Mouse (Mus musculus) liver, embryonic 14.5 days (tissue): ENCODE data around the gene Birc2. TPM values are rescaled to one million over a fixed set of nuclear protein-coding genes. Genes with fewer than 3 reads are reported as not detected.

Source experiments
- ATAC-seq: fragments of 200-750 bp; cut with Nextera tagmentation; 2 replicates; pipeline ENCODE4 v1.8.0; 2017; ENCODE audit warnings: moderate number of reproducible peaks, mild to moderate bottlenecking, moderate library complexity; ENCODE audit not compliant: insufficient read depth
- DNase-seq, 3 experiments: peaks; one replicate each; pipeline ENCODE4 v3.0.0-alpha.2; 2012 to 2013; ENCODE audit warnings: low read depth in 3 of 3, low spot score in 3 of 3
- H3K27ac ChIP-seq: fragments of 300-500 bp; sonication (generic); 2 replicates; pipeline ENCODE4 v1.5.1; 2014; ENCODE audit warnings: moderate library complexity, mild to moderate bottlenecking, control low read depth, inconsistent platforms
- H3K27me3 ChIP-seq: fragments of 300-500 bp; sonication (generic); 2 replicates; pipeline ENCODE4 v1.6.1; 2014; ENCODE audit warnings: mild to moderate bottlenecking, low read length, moderate library complexity; ENCODE audit not compliant: control insufficient read depth, insufficient read depth
- H3K36me3 ChIP-seq: fragments of 300-500 bp; sonication (generic); replicated peaks from 2 replicates; pipeline ENCODE4 v1.6.1; 2014; ENCODE audit warnings: low read depth; ENCODE audit not compliant: control insufficient read depth, insufficient read depth
- H3K4me1 ChIP-seq, 2 experiments: fragments of 200-500 bp in 1 of 2; fragments of 300-500 bp in 1 of 2; sonication (generic) in 1 of 2; replicated peaks; 2 replicates each; pipeline ENCODE4 v1.6.1; 2012 to 2014; ENCODE audit warnings: antibody characterized with exemption in 1 of 2, inconsistent platforms in 1 of 2, low read length in 1 of 2; ENCODE audit not compliant: control insufficient read depth in 2 of 2, insufficient read depth in 2 of 2
- H3K4me2 ChIP-seq: fragments of 300-500 bp; sonication (generic); 2 replicates; pipeline ENCODE4 v1.6.1; 2014; ENCODE audit warnings: low read depth, mild to moderate bottlenecking, control low read depth, moderate library complexity
- H3K4me3 ChIP-seq, 2 experiments: fragments of 200-500 bp in 1 of 2; fragments of 300-500 bp in 1 of 2; sonication (generic) in 1 of 2; 2 replicates each; pipeline ENCODE4 v1.5.1; 2012 to 2014; ENCODE audit warnings: low read depth in 2 of 2, low read length in 2 of 2, mild to moderate bottlenecking in 2 of 2, control low read depth in 1 of 2, inconsistent platforms in 1 of 2, moderate library complexity in 1 of 2; ENCODE audit not compliant: insufficient read depth in 1 of 2
- H3K9ac ChIP-seq: fragments of 300-500 bp; sonication (generic); replicated peaks from 2 replicates; pipeline ENCODE4 v1.6.1; 2014; ENCODE audit warnings: mild to moderate bottlenecking, control low read depth, moderate library complexity
- H3K9me3 ChIP-seq: fragments of 300-500 bp; sonication (generic); 2 replicates; pipeline ENCODE4 v1.6.1; 2016; ENCODE audit warnings: low read length, mixed read lengths; ENCODE audit not compliant: control insufficient read depth
- CTCF ChIP-seq: IDR thresholded peaks from 2 replicates; pipeline ENCODE4 v1.5.1; 2016; ENCODE audit warnings: antibody characterized with exemption, low read depth, control low read depth
- EP300 ChIP-seq: IDR thresholded peaks from 2 replicates; pipeline ENCODE4 v1.6.1; 2016; ENCODE audit warnings: antibody characterized with exemption, low read depth
- WGBS: fragments of 180-500 bp; shearing (Covaris S2); extraction: QIAGEN DNeasy Blood & Tissue Kit; methylation state at CpG from one replicate; pipeline ENCODE4 v1.1.7; 2014; ENCODE audit not compliant: insufficient replicate concordance; 5-methylcytosine and 5-hydroxymethylcytosine counted together
- polyA plus RNA-seq, 2 experiments: library from polyadenylated mRNA; depleted of rRNA in 1 of 2; stranded (reverse) in 1 of 2; unstranded in 1 of 2; fragments of >200 nt; fragmentation: Nextera tagmentation in 1 of 2; extraction: Ambion mirVana in 1 of 2; gene quantifications; 2 replicates each; pipeline versions ENCODE4 v1.2.1 to v1.2.3; 2012 to 2014

The Birc2 gene
- polyA plus RNA-seq, 2 experiments = 9.4 to 14.1 TPM

GRCm38 (mm10) chr9:7775011-7775410, 61.9 kb downstream of the Birc2 start:
- ATAC-seq = no peak
- H3K4me2 ChIP-seq = no peak overlapping the region
- 76% methylated on average over 2 of the region's 2 CpGs for WGBS
- no peak overlapping the region for H3K9ac ChIP-seq
- no peaks in the 10 kb centered on the region for H3K27me3 ChIP-seq
- H3K9me3 ChIP-seq = no peaks in the 10 kb centered on the region
- TF ChIP-seq EP300 = no peak
- TF ChIP-seq CTCF = no peak
- DNase-seq = no peak
- peaks cover 8 to 23% of the 10 kb centered on the region in 2 experiments for H3K4me1 ChIP-seq
- peaks cover 3% of the 10 kb centered on the region; the same call in 1 of the 2 replicates for H3K36me3 ChIP-seq
- no peak overlapping the region for H3K27ac ChIP-seq
- H3K4me3 ChIP-seq = no peak overlapping the region

GRCm38 (mm10) chr9:7774538-7774937, 62.3 kb downstream of the Birc2 start:
- H3K36me3 ChIP-seq = peaks cover 3% of the 10 kb centered on the region; the same call in 1 of the 2 replicates
- no peak overlapping the region for H3K4me3 ChIP-seq
- H3K9ac ChIP-seq = no peak overlapping the region
- H3K4me1 ChIP-seq = peaks cover 3 to 19% of the 10 kb centered on the region in 2 experiments
- H3K9me3 ChIP-seq = no peaks in the 10 kb centered on the region
- no peak overlapping the region for H3K4me2 ChIP-seq
- no peak overlapping the region for H3K27ac ChIP-seq
- DNase-seq (no peak), ATAC-seq (no peak)
- WGBS = 18% methylated on average over 10 of the region's 10 CpGs
- TF ChIP-seq EP300 (no peak), CTCF (no peak)
- H3K27me3 ChIP-seq = no peaks in the 10 kb centered on the region

GRCm38 (mm10) chr9:7773686-7774085, 63.2 kb downstream of the Birc2 start:
- DNase-seq (no peak), ATAC-seq (no peak)
- Histone ChIP-seq H3K4me1 (peaks cover 3 to 14% of the 10 kb centered on the region in 2 experiments; a peak in 3 of 4 replicates), H3K27me3 (no peaks in the 10 kb centered on the region), H3K36me3 (peaks cover 3% of the 10 kb centered on the region; the same call in 1 of the 2 replicates), H3K4me3 (no peak overlapping the region), H3K4me2 (no peak overlapping the region), H3K9ac (no peak overlapping the region), H3K9me3 (no peaks in the 10 kb centered on the region), H3K27ac (no peak overlapping the region)
- TF ChIP-seq EP300 = no peak
- no peak for TF ChIP-seq CTCF
- 74% methylated on average over 5 of the region's 5 CpGs for WGBS

- Histone ChIP-seq H3K9ac (no peak overlapping the region), H3K4me1 (peaks cover 3 to 14% of the 10 kb centered on the region in 2 experiments; a peak in 3 of 4 replicates), H3K4me3 (no peak overlapping the region), H3K9me3 (no peaks in the 10 kb centered on the region), H3K27me3 (no peaks in the 10 kb centered on the region), H3K27ac (no peak overlapping the region), H3K36me3 (no peaks in the 10 kb centered on the region; the same call in 1 of the 2 replicates), H3K4me2 (no peak overlapping the region)
- WGBS = 72% methylated on average over 4 of the region's 4 CpGs
- no peak for ATAC-seq
- TF ChIP-seq EP300 (no peak), CTCF (no peak)
- no peak for DNase-seq
Observed at GRCm38 (mm10) chr9:7772773-7773454, 64.0 kb downstream of the Birc2 start.

GRCm38 (mm10) chr9:7772361-7772760, 64.5 kb downstream of the Birc2 start:
- Histone ChIP-seq H3K9ac (no peak overlapping the region), H3K4me3 (no peak overlapping the region), H3K36me3 (no peaks in the 10 kb centered on the region; the same call in 1 of the 2 replicates), H3K4me2 (no peak overlapping the region), H3K27ac (no peak overlapping the region), H3K4me1 (peaks cover 3 to 15% of the 10 kb centered on the region in 2 experiments; a peak in 3 of 4 replicates), H3K9me3 (no peaks in the 10 kb centered on the region), H3K27me3 (no peaks in the 10 kb centered on the region)
- no peak for DNase-seq
- no peak for TF ChIP-seq CTCF
- TF ChIP-seq EP300 = no peak
- 80% methylated on average over 2 of the region's 2 CpGs for WGBS
- no peak for ATAC-seq
